Mouse (Mus musculus) gastrocnemius, postnatal 10 days (tissue): ENCODE measurements around the gene Mmd. TPM values are rescaled to one million over a fixed set of nuclear protein-coding genes. Genes with fewer than 3 reads are reported as not detected.
"Not testable (repeated sequence)": the region's sequence is repeated elsewhere in the genome, so short reads cannot be mapped to it uniquely, and the experiment has no call there.

ENCODE experiments used
- DNase-seq: peaks from one replicate; pipeline ENCODE4 v3.0.0; 2021; ENCODE audit warnings: mixed read lengths
- total RNA-seq, 2 experiments: library from RNA; stranded (reverse); gene quantifications; 2 replicates each; pipeline ENCODE4 v1.2.3; 2021

Gene Mmd
- total RNA-seq, 2 experiments from 2014 or later: 14.5 to 18.7 TPM

GRCm38 (mm10) chr11:90249701-90250141 is 465 bp downstream of the Mmd start:
- no peak for DNase-seq

GRCm38 (mm10) chr11:90250189-90250588 is 933 bp downstream of the Mmd start:
- no peak for DNase-seq

GRCm38 (mm10) chr11:90250730-90251129 is 1.5 kb downstream of the Mmd start:
- no peak for DNase-seq

GRCm38 (mm10) chr11:90251923-90252322 is 2.7 kb downstream of the Mmd start:
- DNase-seq: no peak

- DNase-seq: peak; percentile 17
These were observed 3.1 kb downstream of the Mmd start for GRCm38 (mm10) chr11:90252366-90252765.

- DNase-seq: no peak
These were observed 5.3 kb downstream of the Mmd start for GRCm38 (mm10) chr11:90254536-90254935.

GRCm38 (mm10) chr11:90255687-90256086 is 6.4 kb downstream of the Mmd start:
- DNase-seq: no peak

- no peak for DNase-seq
These were observed 7.7 kb downstream of the Mmd start for GRCm38 (mm10) chr11:90256833-90257525.

- no peak for DNase-seq
These were observed 9.2 kb downstream of the Mmd start for GRCm38 (mm10) chr11:90258321-90258927.

- DNase-seq: no peak
These were observed 9.8 kb downstream of the Mmd start for GRCm38 (mm10) chr11:90259071-90259470.

GRCm38 (mm10) chr11:90259826-90260225 is 10.6 kb downstream of the Mmd start:
- DNase-seq: no peak

GRCm38 (mm10) chr11:90264180-90264579 is 14.9 kb downstream of the Mmd start:
- DNase-seq: no peak

GRCm38 (mm10) chr11:90265581-90265980 is 16.3 kb downstream of the Mmd start:
- DNase-seq: no peak

GRCm38 (mm10) chr11:90268934-90269333 is 19.7 kb downstream of the Mmd start:
- DNase-seq: no peak

GRCm38 (mm10) chr11:90269398-90270123 is 20.3 kb downstream of the Mmd start:
- DNase-seq: no peak

GRCm38 (mm10) chr11:90270132-90270877 is 21.0 kb downstream of the Mmd start:
- no peak for DNase-seq

- DNase-seq: no peak
These were observed 24.9 kb downstream of the Mmd start for GRCm38 (mm10) chr11:90274187-90274586.

GRCm38 (mm10) chr11:90275663-90276062 is 26.4 kb downstream of the Mmd start:
- DNase-seq: peak; percentile 70

GRCm38 (mm10) chr11:90276150-90276549 is 26.9 kb downstream of the Mmd start:
- no peak for DNase-seq

GRCm38 (mm10) chr11:90276561-90276960 is 27.3 kb downstream of the Mmd start:
- peak; percentile 46 for DNase-seq

GRCm38 (mm10) chr11:90280069-90280468 is 30.8 kb downstream of the Mmd start:
- no peak for DNase-seq

- DNase-seq: not testable (repeated sequence)
These were observed 32.7 kb downstream of the Mmd start for GRCm38 (mm10) chr11:90281943-90282342.

GRCm38 (mm10) chr11:90283159-90283558 is 33.9 kb downstream of the Mmd start:
- DNase-seq: no peak
